Mouse (Mus musculus): ENCODE results near the gene Steap3. TPM values are rescaled to one million over a fixed set of nuclear protein-coding genes. Genes with fewer than 3 reads are reported as not detected.

The Steap3 gene
- polyA plus RNA-seq, 1 experiment from 2014 or later = 41.9 TPM

DNA sequence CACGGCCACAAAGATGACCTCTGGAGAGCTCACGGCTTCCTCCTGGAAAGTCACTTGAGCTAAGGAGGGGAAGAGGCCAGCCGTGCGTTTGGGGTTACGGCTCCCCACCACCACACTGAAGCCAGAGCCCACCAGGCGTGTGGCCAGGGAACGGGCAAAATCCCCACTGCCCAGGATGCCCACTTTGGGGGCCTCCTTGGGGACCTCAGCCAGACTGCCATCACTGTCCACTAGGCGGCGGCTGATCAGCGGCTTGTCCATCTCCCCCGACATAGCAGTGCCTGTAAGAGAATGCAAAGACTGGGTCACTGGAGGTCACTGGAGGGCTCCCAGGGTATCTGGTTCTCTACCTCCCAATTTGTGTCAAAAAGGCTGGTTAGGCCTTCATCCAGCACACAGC lies 28.5 kb downstream of the Steap3 start:
- no peak overlapping the region for H3K4me3 ChIP-seq (ENCODE audit: inconsistent target)
- H3K27ac ChIP-seq = no peak overlapping the region
- no peaks in the 10 kb centered on the region; the same call in 1 of the 2 replicates for H3K79me2 ChIP-seq (ENCODE audit: inconsistent target)
- WGBS (ENCODE audit: missing documents) = 98% methylated on average over 11 of the region's 11 CpGs
- H3K36me3 ChIP-seq (ENCODE audit: inconsistent target) = peaks cover 37% of the 10 kb centered on the region; the same call in 1 of the 2 replicates

DNA sequence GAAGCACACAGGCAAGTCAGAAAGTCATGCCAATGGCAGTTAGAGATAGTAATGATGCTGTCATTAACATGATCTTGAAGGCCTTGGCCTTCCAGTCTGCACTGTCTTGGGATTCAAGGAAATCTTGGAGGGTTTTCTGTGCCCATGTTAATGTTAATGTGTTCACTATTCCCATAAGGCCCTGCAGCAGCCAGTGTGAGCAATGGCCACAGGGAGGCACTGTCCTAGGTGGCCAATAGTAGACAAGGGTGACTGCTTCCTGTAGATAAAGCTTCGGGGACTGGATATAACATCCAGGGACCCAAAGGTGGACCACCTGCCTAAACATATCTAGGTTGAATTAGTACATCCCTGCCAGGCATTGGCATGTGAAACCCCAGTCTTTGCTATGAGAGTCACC lies 35.4 kb downstream of the Steap3 start:
- Histone ChIP-seq H3K79me2 (ENCODE audit: inconsistent target) (no peaks in the 10 kb centered on the region), H3K27ac (peak overlapping the region; percentile 90), H3K4me3 (ENCODE audit: inconsistent target) (no peak overlapping the region), H3K36me3 (ENCODE audit: inconsistent target) (peaks cover 26% of the 10 kb centered on the region; the same call in 1 of the 2 replicates)
- 73% methylated on average over 1 of the region's 1 CpGs for WGBS (ENCODE audit: missing documents)

DNA sequence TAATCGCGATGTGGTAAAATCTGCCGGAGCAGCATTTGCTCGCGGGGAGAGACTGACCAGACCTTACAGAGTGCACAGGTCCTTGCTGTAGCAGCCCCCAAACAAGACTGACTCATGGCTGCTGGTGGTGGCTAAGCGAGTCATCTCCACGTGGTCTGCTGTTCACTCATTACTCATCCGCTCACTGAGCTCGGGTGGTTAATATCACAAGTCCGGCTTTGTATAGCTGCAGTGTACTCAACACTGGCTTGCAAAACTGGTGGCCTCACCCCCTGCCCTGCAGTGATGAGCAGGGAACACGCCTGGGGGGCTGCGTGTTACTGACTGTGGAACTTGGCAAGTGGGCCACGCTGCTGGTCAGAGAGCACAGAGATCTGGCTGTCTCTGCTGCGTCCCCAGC lies 36.1 kb downstream of the Steap3 start:
- H3K36me3 ChIP-seq (ENCODE audit: inconsistent target) = peaks cover 19% of the 10 kb centered on the region; the same call in 1 of the 2 replicates
- 65% methylated on average over 14 of the region's 14 CpGs for WGBS (ENCODE audit: missing documents)
- peak overlapping the region; percentile 90 for H3K27ac ChIP-seq
- H3K79me2 ChIP-seq (ENCODE audit: inconsistent target) = no peaks in the 10 kb centered on the region
- H3K4me3 ChIP-seq (ENCODE audit: inconsistent target) = no peak overlapping the region

DNA sequence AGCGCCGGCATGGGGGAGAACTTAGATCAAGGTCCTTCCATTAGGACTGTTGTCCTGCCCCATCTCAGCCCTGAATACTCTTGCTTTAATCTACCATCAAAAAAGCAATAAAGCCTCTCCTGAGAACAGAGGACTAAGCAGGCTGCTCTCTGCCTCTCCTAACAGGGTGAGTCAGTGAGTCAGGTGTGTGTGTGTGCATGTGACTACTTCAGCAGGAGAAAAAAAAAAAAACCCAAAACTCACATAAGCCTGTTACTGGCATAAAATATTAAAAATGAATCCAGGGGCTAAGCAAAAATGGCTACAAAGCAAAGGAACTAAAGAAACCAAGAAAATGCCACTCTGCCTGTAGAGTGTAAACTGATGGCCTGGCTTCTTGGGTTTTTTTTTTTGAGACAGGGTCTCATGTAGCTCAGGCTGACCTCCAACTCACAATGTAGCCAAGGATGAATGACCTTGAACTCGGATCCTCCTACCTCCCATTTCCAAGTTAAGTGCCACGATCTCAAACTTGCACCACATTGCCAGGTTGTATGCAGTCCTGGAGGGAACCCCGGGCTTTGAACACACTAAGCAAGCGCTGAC lies 36.8 kb downstream of the Steap3 start:
- peaks cover 12% of the 10 kb centered on the region; the same call in 1 of the 2 replicates for H3K36me3 ChIP-seq (ENCODE audit: inconsistent target)

DNA sequence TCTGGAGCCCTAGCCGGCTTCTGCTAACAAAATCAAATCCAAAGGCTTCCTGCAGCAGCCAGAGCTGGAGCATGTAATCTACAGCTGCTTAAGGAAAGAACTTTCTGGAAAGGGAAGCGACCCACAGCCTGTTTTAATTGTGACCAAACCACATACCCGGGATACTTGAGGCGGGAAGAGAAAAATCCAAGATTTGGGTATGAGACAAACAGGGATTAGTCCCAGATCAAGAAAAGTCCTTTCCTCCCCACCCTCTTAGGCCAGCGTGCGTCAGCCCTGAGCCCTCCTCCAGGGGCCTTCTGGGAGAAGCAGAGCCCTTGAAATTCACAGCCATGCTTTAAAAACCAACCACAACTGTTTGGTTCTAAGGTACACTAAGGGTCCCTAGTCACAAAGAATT lies 40.3 kb downstream of the Steap3 start:
- no peak overlapping the region for H3K27ac ChIP-seq
- H3K4me3 ChIP-seq (ENCODE audit: inconsistent target) = no peak overlapping the region
- H3K36me3 ChIP-seq (ENCODE audit: inconsistent target) = peaks cover 5% of the 10 kb centered on the region
- H3K79me2 ChIP-seq (ENCODE audit: inconsistent target) = no peaks in the 10 kb centered on the region
- 94% methylated on average over 6 of the region's 6 CpGs for WGBS (ENCODE audit: missing documents)

More for the DNA sequence above, 36.8 kb downstream of the Steap3 start:
- 98% methylated on average over 5 of the region's 6 CpGs for WGBS (ENCODE audit: missing documents)
- Histone ChIP-seq H3K27ac (peak overlapping the region; percentile 90), H3K4me3 (ENCODE audit: inconsistent target) (no peak overlapping the region), H3K79me2 (ENCODE audit: inconsistent target) (no peaks in the 10 kb centered on the region)

DNA sequence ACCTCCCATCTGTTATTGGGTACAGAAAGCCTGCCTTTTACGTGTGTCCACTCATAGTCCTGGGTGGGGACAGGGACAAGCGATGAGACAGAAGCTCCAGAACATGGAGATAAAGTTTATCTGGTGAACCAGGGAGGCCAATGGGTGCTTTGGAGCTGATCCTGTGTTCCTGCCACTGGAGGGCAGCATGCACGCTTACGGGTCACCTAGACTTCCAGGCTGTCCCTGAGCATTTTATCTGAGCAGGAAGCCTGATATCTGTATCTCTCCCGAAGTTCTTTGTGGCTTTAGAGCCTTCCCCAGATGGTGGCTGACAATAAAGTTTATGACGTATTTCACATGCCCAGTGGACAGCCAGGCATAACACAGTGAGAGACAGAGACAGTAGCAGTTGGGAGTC lies 41.2 kb downstream of the Steap3 start:
- WGBS (ENCODE audit: missing documents) = 55% methylated on average over 6 of the region's 6 CpGs

DNA sequence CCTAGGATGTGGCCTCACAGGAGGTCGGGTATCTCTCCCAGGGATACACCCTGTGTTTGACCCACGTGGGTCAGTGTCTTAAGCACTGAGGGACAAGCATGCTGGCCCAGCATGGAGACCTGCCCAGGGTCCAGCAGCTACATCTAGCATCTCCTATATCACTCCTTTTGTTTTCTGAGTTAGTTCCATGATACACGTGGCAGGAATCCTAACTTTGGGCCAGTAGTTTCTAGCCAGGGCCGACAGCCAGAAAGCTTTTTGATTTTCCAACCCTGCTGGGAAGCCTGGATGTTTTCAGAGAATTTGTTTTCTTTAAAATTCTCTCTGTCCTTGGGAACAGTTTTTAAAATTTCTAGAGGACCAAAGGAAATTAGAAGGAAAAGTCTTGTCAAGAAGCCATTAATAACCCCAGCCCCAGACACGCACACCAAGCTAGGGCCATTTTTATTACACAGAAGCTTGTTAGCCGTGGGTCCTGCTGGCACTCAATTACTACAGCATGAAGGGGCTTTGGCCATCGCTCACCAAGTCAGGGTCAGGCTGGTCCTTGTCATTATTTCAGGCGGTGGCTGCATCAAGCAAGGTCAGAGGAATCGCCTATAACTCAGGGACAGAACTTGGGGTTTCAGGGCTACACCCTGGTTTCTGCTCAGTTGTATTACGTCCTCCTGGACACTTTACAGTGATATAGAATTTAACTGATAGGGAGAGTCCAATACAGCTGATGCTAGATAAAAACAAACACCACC lies 42.6 kb downstream of the Steap3 start:
- Histone ChIP-seq H3K4me3 (ENCODE audit: inconsistent target) (no peak overlapping the region), H3K27ac (no peak overlapping the region), H3K36me3 (ENCODE audit: inconsistent target) (peaks cover 9% of the 10 kb centered on the region), H3K79me2 (ENCODE audit: inconsistent target) (no peaks in the 10 kb centered on the region)
- WGBS (ENCODE audit: missing documents) = 94% methylated on average over 10 of the region's 10 CpGs

More for the DNA sequence above, 41.2 kb downstream of the Steap3 start:
- no peak overlapping the region for H3K27ac ChIP-seq
- H3K4me3 ChIP-seq (ENCODE audit: inconsistent target) = no peak overlapping the region
- H3K79me2 ChIP-seq (ENCODE audit: inconsistent target) = no peaks in the 10 kb centered on the region
- H3K36me3 ChIP-seq (ENCODE audit: inconsistent target) = peaks cover 9% of the 10 kb centered on the region

DNA sequence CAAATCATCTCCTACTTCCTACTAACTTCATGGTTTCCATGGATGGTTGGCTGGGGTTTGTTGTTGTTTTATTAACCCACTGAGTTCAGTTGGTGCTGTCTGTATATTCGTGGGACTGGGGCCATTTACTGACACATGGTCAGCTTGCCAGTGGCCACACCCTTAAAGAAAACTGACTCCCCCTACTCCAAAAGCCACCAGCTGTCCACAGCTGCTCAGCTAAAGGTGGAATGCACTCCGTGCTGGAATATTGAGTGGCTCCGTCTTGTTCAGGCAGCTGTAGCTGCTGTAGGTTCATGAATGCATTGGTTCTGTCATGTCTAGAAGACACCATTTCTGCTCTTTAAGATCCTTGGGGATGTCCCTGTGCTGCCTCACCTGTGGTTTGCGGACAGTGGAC lies 48.9 kb downstream of the Steap3 start:
- Histone ChIP-seq H3K4me3 (ENCODE audit: inconsistent target) (no peak overlapping the region), H3K36me3 (ENCODE audit: inconsistent target) (peaks cover 9% of the 10 kb centered on the region), H3K79me2 (ENCODE audit: inconsistent target) (no peaks in the 10 kb centered on the region), H3K27ac (no peak overlapping the region)
- WGBS (ENCODE audit: missing documents) = 85% methylated on average over 4 of the region's 4 CpGs

DNA sequence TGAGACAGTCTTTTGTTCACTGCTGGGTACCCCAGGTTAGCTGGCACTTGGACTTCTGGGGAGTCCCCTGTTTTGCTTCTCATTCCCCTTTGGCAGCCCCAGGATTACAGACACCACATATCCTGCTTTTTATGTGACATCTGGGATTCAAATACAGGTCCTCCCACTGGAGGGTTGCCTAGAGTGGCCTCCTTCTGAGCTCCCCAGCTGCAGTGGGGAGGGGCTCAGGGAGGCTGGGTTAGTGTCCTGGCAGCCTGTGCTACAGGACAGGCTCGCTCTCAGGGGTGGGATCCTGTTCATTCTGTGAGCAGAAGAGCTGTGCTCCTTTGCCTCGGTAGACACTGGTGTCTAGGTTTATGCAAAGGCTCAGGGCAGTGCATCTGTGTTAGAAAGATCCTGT lies 51.2 kb downstream of the Steap3 start:
- H3K36me3 ChIP-seq (ENCODE audit: inconsistent target) = no peaks in the 10 kb centered on the region
- no peak overlapping the region for H3K27ac ChIP-seq
- WGBS (ENCODE audit: missing documents) = 86% methylated on average over 2 of the region's 2 CpGs
- no peaks in the 10 kb centered on the region for H3K79me2 ChIP-seq (ENCODE audit: inconsistent target)
- no peak overlapping the region for H3K4me3 ChIP-seq (ENCODE audit: inconsistent target)

DNA sequence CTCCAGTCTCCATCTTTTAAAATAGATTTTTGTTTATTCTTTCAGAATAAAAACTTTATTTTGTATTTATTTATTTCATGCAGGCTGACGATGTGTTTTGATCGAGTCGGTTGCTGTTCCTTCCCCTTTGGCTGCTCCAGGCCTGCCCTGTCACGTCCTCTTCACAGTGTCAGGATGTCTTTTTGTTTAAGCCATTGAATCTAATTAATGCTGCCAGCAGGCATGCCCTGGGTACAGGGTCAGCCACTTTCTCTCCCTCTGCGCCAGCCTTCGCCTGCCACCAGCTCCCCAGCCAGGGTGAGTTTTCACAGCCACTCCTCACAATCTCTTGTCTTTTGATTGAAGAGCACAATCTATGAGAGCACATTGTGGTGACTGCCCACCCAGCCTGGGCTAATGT lies 51.7 kb downstream of the Steap3 start:
- Histone ChIP-seq H3K79me2 (ENCODE audit: inconsistent target) (no peaks in the 10 kb centered on the region), H3K4me3 (ENCODE audit: inconsistent target) (no peak overlapping the region), H3K36me3 (ENCODE audit: inconsistent target) (no peaks in the 10 kb centered on the region), H3K27ac (no peak overlapping the region)
- 86% methylated on average over 6 of the region's 6 CpGs for WGBS (ENCODE audit: missing documents)

DNA sequence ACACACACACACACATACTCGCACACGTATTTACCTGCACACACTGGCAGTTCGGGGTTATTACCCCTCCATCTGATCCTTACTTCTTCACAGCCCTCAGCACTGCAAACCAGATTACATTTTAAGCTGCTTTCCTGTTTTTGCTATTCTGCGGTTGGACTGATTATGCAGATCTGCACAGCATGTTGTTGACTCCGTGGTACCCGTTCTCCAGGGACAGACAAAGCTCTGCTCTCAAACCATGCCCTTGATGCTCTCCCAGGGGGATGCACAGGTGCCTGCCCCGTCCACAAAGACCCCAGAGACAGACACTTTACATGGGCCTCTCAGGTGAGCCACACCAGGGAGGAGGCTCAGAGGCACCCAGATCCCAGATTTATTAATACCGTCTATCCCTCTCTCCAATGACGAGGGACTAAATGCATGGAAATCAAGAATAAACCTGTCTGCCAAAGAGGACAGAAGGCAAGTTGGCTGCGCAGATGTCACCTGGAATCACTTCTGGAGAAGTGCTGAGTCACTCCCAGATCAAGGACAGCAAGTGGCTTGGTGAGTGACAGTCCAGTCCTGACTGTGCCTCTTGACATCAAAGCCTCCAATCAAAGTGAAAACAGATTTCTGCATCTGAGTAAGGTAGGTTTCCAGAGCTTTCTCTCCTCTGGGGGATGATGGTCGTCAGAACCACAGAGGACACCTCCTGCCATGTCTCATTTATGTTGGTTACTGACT lies 63.8 kb downstream of the Steap3 start:
- 86% methylated on average over 11 of the region's 11 CpGs for WGBS (ENCODE audit: missing documents)
- Histone ChIP-seq H3K27ac (no peak overlapping the region), H3K4me3 (ENCODE audit: inconsistent target) (no peak overlapping the region), H3K36me3 (ENCODE audit: inconsistent target) (no peaks in the 10 kb centered on the region), H3K79me2 (ENCODE audit: inconsistent target) (no peaks in the 10 kb centered on the region)

DNA sequence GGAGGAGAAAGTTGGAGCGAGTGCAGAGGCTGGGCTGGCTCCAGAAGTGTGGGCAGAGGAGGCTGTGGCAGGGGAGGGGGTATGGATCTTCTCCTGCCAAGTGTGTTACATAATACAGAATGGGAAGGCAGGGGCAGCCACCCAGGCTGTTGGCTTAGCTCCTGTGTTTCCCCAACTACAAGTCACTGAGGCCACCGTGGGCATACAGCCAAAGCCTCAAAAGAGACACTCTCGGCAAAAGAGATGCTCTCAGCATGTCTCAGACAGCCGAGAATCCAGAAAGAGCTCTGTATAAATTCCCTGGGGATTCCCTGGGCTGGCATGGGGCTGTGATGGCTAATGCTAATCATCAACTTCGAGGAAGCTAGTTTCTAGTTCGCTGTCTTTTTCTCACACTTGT lies 64.9 kb downstream of the Steap3 start:
- 67% methylated on average over 6 of the region's 6 CpGs for WGBS (ENCODE audit: missing documents)
- no peak overlapping the region for H3K4me3 ChIP-seq (ENCODE audit: inconsistent target)
- H3K36me3 ChIP-seq (ENCODE audit: inconsistent target) = no peaks in the 10 kb centered on the region

DNA sequence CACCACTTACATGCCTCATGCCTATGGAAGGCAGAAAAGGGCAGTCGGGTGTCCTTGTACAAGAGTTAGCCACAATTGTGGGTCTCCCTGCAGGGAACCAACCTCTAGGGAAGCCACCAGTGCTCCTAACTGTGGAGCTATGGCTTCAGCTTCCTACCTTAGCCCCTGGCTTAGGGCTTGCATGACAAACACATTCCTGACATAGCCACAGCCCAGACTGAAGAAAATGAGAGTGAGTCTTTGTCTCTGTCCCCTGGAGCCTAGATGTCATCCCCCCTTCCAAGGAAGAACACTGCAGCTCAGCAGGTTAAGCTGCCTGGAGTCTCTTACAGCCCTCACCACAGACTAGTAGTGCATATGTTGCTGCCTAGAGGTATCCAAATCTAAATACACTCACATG lies 67.7 kb downstream of the Steap3 start:
- Histone ChIP-seq H3K4me3 (ENCODE audit: inconsistent target) (no peak overlapping the region), H3K27ac (no peak overlapping the region), H3K36me3 (ENCODE audit: inconsistent target) (no peaks in the 10 kb centered on the region), H3K79me2 (ENCODE audit: inconsistent target) (no peaks in the 10 kb centered on the region)
- 89% methylated on average over 1 of the region's 1 CpGs for WGBS (ENCODE audit: missing documents)

More for the DNA sequence above, 64.9 kb downstream of the Steap3 start:
- Histone ChIP-seq H3K27ac (no peak overlapping the region), H3K79me2 (ENCODE audit: inconsistent target) (no peaks in the 10 kb centered on the region)

DNA sequence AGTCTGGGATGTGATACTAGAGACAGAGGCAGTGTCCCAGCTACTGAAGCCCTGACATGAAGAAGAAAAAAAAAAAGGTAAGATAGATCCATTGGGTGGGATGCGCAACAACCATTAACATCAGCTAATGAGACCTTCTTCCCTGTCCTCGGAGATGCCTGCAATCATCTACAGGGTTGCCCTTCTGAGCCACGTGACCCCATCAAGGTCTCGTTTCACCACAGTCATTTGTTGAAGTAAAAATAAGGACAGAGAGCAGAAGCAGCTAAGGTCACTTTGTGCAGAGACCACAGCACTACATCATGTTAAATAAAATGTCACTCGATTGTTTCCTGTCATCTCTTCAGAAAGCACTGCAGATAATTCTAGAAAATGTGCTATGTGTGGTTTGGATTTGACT lies 68.7 kb downstream of the Steap3 start:
- no peak overlapping the region for H3K27ac ChIP-seq
- 86% methylated on average over 5 of the region's 5 CpGs for WGBS (ENCODE audit: missing documents)
- H3K4me3 ChIP-seq (ENCODE audit: inconsistent target) = no peak overlapping the region
- no peaks in the 10 kb centered on the region for H3K79me2 ChIP-seq (ENCODE audit: inconsistent target)
- H3K36me3 ChIP-seq (ENCODE audit: inconsistent target) = no peaks in the 10 kb centered on the region

DNA sequence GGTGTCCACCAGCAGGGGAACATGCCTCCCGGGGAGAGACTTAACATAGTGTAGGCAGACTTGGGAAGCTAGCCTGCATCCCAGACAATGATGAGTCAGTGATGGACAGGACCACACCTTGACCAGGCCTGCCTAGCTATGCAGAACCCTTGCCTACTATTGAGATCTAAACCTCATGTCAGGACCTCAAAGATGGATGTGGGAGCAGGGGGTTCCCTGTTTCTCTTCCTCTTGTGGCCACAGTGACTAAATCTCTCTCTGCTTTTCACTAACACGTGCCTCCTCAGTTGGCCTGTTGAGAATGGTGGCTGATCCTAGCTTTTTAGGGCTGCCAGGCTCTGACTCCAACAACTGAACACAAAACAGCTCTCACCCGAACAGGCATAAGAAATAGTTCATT lies 70.0 kb downstream of the Steap3 start:
- Histone ChIP-seq H3K36me3 (ENCODE audit: inconsistent target) (no peaks in the 10 kb centered on the region), H3K27ac (no peak overlapping the region), H3K4me3 (ENCODE audit: inconsistent target) (no peak overlapping the region), H3K79me2 (ENCODE audit: inconsistent target) (no peaks in the 10 kb centered on the region)
- 36% methylated on average over 3 of the region's 3 CpGs for WGBS (ENCODE audit: missing documents)

All from macrophage (primary cell).